Mouse (Mus musculus) C3H10T1/2 (cell line): ENCODE measurements around the gene 4930444G20Rik. TPM values are rescaled to one million over a fixed set of nuclear protein-coding genes. Genes with fewer than 3 reads are reported as not detected.

Experiments used
- polyA plus RNA-seq, 2 experiments: library from polyadenylated mRNA; unstranded; fragments of >200 nt; fragmentation: generic; extraction: Trizol; gene quantifications; one replicate each; pipeline ENCODE4 v1.2.1; 2012; ENCODE audit warnings: missing spikeins in 2 of 2

The 4930444G20Rik gene
- not detected for polyA plus RNA-seq

DNA sequence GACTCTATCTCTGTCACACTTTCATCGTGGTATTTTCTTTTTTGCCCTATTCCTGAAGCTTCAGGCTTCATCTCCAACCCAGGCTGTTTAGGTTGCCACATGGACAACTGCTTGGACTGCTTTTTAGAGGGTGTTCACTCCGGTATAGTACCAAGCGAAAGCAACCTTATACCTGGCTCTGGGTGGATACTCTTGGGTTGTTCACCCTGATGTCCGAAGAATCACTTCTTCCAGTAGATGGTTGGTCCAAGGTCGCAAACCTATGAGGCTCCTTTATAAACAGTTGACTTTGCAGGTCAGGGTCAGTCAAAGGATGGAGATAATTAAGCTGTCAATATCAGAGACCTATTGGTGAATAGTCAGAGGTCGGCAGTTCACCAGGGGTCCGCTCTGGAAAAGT lies at the start of gene 4930444G20Rik:
Gene 4930444G20Rik (minus strand): TSS at position 101 of the 400 bp plus-strand sequence.

Other genes starting within 250 kb of the 4930444G20Rik start
- gene Sgk1, start 185.9 kb downstream of the 4930444G20Rik start, polyA plus RNA-seq: 10 to 100 TPM; 20.0 to 29.4 TPM
- 1 to 10 TPM; 4.9 to 8.0 TPM for gene E030030I06Rik, start 81.2 kb upstream of the 4930444G20Rik start, polyA plus RNA-seq
- gene Raet1e, start 90.5 kb upstream of the 4930444G20Rik start, polyA plus RNA-seq: 1 to 10 TPM; 1.4 to 7.1 TPM
- gene H60b, start 90.5 kb upstream of the 4930444G20Rik start, polyA plus RNA-seq: not detected